Mouse (Mus musculus) frontal cortex, postnatal 36 days (tissue): ENCODE results near the gene Upb1.
A peak's percentile ranks its signal among the peaks of the same experiment; 100 is the strongest.
"Not testable (repeated sequence)": the region's sequence is repeated elsewhere in the genome, so short reads cannot be mapped to it uniquely, and the experiment has no call there.

Experiments used
- DNase-seq, 2 experiments: peaks; one replicate each; pipeline ENCODE4 v3.0.0; 2022; ENCODE audit warnings: low spot score in 2 of 2

Gene Upb1

GRCm38 (mm10) chr10:75456061-75456831 is 55.3 kb downstream of the Upb1 start:
- DNase-seq: not testable (repeated sequence)

DNA sequence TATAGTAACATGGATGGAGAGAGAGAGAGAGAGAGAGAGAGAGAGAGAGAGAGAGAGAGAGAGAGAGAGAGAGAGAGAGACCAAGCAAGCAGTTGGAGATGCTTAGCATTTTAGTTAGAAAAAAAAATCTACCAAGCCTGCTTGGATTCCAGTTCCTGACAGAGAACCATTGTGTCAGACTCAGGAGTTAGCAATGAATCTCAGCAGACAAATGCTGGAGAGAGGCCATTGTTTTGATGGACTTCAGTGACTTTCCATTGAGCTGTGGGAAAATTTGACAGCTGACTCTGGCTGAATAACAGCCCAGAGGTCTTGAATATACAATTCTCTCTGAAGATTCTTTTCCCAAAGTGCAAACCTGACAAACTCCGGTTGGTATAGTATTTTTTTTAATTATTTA is 56.9 kb downstream of the Upb1 start:
- no peak for DNase-seq

GRCm38 (mm10) chr10:75458329-75458728 is 57.4 kb downstream of the Upb1 start:
- DNase-seq: no peak

- DNase-seq: no peak
Measured at GRCm38 (mm10) chr10:75462728-75463127, 61.8 kb downstream of the Upb1 start.

DNA sequence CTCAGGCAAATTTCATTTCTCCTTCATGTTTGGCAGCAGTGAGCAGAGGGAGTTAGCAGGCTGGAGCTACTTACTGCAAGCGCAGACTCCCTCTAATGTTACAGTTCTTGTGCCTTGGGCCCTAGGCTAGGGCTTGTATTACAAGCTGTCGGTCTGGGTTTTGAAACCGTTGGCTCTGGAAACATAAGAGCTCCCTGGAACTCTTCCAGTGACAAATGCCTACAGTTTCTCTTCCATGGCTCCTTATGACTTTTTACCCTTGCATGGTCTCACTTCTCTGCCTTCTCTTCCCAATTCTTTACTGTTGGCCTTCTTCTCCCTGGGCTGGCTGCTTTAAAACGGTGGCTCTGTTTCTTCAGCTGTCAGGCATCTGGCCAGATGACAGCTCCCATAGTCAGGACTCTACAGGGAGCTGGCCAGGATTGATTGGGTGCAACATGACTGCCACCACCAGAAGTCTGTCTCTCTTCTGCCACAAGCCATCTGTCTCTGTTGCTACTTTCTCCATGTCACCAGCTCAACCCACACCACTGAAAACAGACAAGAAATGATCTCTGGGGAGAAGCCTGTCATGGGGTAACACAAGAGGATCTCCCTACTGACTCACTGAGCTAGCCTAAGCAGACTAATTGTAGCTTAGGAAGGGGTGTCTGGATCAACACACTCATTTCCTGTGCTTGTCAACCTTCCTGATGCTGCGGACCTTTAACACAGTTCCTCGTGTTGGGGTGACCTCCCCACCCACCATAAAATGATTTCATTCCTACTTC is 65.1 kb downstream of the Upb1 start:
- peak in 1 of 2 experiments; percentile 23 for DNase-seq

- DNase-seq: no peak
Measured at GRCm38 (mm10) chr10:75473411-75473810, 72.5 kb downstream of the Upb1 start.

DNA sequence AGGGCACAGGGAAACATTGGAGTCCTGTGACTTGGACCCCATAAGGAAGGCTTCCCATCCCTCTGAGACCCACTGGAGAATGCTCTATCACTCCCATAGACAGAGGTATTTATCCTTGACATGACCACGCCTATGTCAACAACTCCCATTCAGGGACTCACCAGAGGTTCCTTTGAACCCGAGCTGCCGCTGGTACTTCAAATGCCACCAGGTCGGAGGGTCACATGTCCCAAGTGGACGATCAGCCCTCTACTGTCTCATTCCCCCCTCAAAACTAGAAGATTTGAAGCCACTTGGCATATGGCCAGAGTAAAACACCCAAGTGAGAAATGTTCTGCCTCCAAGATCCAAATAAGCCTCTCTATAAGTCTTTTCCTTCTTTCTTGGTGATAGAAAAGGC is 73.7 kb downstream of the Upb1 start:
- no peak for DNase-seq

DNA sequence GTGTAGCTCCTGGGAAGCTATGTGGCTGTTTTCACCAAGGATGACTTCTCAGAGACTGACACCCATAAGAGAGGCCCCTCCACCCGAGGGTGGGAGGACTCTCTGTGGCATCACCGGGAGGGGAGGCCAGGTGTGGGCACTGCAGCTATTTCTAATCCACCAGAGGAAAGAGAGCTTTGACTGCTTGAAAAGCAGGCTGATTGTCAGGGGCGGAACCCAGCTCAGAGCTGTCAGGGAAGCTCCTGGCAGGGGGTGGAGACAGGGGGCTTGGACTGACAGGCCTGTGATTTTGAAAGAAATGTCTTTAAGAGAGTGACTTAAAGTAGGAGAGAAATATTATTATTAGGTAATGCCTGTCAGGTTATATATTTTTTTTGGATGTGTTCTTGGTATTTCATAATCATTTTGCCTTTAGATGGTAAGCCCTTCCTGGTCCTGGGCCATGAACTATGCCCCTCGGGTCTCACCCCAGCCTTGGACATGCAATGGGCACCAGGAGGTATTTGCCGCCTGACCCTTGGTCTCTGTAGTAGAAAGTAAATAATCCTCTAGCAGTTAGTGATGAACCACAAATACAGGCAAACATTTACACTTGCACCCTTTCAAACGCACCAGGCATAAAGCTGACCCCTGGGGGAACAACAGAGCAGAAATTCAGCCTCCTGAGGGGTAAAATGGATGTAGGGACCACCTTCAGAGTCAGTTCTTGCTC is 74.4 kb downstream of the Upb1 start:
- DNase-seq: not testable (repeated sequence)

- DNase-seq: no peak
Measured at GRCm38 (mm10) chr10:75477034-75477433, 76.1 kb downstream of the Upb1 start.

- DNase-seq: no peak
Measured at GRCm38 (mm10) chr10:75479955-75480354, 79.0 kb downstream of the Upb1 start.

DNA sequence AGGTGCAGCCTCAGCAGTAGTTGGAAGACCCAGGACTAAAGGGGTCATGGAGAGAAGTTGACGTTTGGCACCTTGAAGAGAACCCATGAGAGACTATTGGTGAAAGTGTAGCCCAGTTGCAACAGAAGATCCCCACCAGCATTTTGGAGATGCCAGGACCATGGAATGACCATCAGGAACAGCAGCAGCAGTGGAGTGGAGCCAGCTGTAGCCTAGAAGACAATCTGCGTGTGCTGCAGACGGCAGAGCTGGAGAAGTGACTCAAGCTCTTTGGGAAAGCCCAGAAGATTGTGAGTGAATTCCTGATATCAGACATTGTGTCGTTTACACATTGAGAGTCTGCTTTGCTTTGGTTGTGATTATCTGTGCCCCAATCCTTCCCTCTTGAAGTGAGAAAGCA is 80.8 kb downstream of the Upb1 start:
- no peak for DNase-seq

- no peak for DNase-seq
Measured at GRCm38 (mm10) chr10:75482271-75482670, 81.4 kb downstream of the Upb1 start.

DNA sequence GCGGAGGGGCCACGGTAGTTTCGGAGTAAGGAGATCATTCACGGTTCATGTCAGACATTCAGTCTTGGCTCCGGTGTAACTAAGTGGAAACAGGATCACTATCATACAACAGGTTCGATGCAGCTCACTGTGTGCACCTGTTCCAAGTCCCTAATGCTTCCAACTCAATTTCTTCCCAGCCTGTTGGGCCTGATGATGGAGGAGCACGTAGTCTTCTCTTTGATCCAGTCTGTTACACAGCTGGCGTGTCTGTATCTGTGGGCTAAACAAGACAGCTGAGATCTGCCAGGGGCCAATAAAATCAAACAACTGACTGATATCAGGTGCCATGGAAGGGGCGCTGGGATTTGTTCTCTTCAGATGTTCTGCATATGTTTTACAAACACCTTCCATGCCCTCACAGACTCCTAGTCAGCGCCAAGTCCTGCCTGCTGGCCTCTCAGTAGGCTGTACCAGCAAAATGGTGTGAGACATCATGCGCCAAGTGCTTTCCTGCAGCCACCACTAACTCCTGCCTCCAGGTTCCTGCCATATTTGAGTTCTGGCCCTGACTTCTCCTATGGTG is 82.1 kb downstream of the Upb1 start:
- DNase-seq: no peak

- DNase-seq: no peak
Measured at GRCm38 (mm10) chr10:75484066-75484465, 83.2 kb downstream of the Upb1 start.

- no peak for DNase-seq
Measured at GRCm38 (mm10) chr10:75484767-75485166, 83.9 kb downstream of the Upb1 start.

- peak; percentile 78 to 88 for DNase-seq
Measured at GRCm38 (mm10) chr10:75486086-75486979, 85.4 kb downstream of the Upb1 start.

GRCm38 (mm10) chr10:75487131-75487530 is 86.2 kb downstream of the Upb1 start:
- no peak for DNase-seq

DNA sequence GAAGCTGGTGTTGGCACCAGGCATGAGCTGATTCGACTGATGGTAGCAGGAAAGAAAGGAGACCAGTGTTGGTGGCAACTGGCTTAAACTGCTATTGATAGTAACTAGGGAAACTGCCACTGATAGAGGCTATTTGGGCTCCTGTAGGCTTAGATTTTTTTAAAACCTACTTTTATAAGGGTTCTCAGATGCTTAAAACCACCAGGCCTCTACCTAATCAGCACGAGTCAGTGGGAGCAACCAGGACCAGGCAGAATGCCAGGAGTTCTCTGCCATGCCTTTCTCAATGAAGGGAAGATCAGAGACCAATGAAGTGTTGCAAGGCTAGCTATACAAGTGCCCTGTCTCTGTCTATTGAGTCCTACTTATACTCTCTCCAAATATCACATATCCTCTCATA is 88.6 kb downstream of the Upb1 start:
- DNase-seq: no peak

DNA sequence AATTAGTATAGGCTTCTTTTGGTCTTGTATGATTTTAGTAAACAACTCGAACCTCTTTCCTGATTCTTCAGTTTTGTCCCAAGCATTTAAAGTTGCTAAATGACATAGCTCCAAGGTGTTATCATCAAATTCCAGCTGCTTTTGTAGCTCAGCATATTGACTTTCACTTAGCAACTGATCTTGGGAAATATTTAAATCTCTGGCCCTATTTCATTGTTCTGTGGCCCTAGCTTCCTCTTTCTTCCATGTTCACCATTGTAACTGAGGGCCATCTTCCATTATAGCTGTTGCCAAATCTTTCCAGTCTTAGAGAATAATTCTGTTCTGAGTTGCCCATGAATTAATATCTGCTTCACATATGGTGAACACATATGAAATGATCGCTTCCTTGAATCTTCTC is 89.8 kb downstream of the Upb1 start:
- DNase-seq: no peak
